Mouse (Mus musculus): ENCODE data around the gene Gfy.
"Not testable (repeated sequence)": the region's sequence is repeated elsewhere in the genome, so short reads cannot be mapped to it uniquely, and the experiment has no call there.

Gfy gene

DNA sequence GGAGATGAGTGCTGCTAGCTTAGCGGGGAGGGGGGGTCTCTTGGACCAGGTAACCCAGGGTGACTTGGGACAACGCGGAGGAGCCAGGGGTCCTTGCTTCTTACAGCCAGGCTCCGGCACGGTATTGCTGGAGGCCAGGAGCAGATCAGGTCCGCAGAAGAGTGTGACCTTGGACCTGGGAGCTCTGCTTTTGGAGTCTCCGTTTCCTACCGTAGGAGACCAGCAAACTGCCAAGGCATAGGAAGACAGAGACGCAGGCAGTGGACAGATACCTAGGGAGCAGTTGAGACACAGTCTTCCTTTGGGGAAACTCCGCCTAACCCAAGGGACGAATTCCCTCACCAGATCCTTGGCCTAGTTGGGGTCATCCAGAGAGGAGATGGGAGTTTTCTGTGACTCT lies 13.7 kb downstream of the Gfy start:
- no peak for DNase-seq

DNA sequence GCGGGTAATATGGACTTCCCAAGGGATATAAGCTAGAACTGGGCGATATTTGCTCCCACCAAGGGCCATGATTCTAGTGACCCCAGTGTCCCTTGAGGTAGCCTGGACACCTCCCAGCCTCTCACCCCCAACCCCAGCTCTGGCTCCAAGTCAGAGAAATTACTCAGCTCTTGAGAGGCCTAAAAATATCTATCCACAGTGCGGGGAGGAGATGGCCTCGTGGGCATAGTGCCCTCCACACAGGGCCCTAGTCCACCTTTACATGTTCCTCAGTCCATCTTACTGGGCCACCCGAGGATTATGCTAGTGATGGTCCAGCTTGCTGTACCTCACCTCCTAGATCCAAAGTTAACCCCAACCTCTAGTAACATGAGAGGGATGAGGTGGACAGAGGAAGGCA lies 14.5 kb downstream of the Gfy start:
- no peak for DNase-seq

DNA sequence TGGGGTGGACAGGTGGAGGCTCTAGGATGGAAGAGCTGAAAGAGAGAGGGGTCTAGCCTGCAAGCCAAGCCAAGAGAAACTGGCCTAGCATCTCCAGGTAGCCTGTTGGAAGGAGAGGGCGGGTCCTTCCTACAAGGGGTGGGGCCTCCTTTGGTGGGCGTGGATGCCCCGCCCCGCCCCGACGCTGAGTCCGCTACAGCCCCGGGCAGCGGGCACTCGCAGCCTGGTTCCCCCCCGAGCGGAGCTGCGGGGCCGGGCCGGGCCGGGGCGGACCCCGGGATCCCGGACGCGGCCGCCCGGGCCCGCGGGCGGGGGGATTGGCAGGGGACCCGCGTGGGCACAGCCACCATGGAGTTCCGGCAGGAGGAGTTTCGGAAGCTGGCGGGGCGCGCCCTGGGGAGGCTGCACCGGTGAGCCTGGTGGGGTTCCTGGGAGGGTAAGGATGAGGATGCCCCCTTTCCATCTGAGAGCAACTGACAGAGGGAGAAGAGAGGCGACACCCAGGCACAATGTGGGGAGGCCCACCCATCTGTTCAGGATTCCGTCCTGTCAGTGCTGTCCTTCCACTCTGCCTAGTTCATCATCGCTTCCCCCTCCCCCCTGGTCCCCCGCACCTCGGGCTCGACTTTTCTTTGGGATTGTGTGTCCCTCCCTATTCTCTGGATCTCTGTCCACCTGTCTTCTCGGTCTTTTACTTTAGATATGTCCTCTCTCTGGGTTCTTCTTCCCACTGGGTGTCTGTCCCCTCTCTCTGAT lies 15.5 kb downstream of the Gfy start, which contains the start of gene Slc17a7:
TSS of gene Slc17a7 (plus strand) at position 215 of the 756 bp plus-strand sequence.
- peak in 1 of 2 experiments; percentile 34 for DNase-seq

DNA sequence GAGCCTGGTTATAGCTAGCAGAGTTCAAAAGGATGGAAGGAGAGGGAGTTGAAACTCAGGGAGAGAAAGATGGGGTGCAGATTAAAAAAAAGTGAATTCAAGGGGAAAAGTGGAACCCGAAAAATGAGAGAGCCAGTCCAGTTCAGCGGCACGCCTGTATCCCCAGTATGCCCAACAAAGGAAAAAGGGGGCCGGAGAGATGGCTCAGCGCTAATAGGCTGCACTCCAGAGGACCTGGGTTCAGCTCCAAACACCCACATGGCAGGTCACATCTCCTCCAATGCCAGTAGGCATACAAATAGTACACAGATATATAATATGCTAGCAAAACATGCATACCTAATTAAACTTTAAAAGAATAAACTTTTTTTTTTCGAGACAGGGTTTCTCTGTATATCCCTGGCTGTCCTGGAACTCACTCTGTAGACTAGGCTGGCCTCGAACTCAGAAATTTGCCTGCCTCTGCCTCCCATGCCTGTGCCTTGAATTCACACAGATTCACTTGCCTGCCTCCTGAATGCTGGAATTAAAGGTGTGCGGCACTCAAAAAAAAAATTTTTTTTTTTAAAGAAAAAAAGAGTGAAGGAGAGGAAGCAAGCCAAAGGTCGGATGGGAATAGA lies 16.3 kb downstream of the Gfy start:
- DNase-seq: no peak

DNA sequence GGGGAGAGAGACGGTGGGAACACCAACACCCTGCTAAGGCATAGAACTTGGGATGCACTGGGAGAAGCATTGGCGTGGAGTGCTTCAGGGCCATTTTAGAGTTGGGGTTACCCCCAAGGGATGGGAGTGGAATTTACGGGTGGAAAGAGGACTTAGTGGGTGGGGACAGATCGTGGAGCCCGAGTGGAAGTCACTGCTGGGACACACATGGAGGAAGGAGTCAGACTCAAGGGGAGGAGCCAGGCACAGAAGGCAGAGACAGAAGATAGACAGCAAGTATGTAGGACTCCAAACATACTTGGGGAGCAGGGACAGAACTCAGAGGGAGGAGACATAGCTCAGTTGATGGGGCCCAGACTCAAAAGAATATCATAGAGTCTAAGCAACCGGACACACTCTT lies 16.8 kb downstream of the Gfy start:
- DNase-seq: no peak

DNA sequence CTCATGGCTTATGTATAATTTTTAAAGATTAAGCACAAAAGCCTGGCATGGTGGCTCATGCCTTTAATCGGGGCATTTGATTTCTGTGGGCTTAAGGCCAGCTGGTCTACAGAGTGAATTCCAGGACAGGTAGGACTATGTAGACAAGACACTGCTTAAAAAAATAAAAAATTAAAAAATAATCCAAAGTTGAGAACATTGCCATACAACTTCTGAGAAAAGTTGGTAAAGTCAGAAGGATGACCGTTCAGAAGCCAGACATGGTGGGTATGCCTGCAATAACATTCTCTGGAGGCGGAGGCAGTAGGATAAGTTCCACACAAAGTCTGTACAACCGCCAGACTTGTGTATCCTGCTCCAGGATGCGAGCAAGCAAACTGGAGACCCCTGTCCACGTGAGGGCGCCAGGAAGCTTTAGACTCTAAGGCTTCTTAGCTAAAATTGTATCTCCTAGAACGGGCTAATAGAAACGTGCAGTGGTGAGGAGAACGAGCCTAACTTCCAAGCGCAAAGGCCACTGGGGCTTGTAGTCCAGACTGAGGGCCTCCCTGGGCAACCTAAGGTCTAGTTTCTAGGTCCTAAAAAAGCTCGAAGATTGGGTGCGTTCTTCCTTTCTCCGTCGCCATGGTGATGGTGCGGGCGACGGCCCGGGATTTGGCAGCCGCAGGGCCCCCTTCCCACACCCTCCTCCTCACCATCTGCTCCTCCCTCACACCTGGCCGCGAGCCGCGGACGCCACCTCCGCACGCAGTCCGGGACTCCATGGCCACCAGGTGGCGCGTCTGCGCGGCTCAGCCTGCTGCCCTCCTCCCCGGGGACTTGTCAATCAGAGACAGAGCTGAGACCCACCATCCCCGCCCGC lies 17.5 kb downstream of the Gfy start:
- DNase-seq: peak; percentile 82 to 85

DNA sequence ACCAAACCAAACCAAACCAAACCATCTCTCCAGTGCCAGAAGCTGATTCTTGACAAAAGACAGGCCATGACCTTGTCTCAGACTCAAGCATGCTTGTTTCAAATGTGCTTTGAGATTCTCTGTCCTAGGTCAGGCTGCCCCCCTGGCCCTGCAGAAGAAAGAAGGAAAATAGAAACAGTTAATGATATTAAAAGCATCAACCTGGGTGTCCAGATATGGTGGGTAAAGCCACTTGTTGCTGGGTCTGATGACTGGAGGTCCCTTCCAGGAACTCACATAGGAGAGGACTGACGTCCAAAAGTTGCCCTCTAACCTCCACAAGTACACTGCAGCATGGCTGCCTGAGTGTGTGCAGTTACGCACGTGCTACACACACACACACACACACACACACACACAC lies 18.5 kb downstream of the Gfy start:
- DNase-seq: no peak

DNA sequence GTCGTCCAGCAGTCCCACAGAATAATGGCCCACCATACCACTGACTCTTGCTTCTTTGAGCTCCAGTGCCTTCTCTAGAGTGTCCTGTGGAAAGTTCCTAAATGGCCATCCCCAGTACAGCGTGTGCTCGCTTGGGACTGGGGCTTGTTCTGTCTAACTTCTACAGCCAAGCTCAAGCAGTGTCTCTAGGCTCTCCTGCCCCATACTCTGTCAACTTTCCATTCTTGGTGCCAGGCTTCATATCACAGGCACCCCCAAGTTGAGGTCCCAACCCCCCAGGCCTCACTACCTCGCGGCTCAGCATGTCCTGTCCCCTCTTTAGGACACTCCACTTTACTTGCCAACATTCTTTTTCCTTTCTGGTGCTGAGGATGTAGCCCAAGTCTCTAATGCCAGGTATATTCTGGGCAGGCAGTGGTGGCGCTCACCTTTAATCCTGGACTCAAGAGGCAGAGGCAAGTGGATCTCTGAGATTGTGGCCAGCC lies 19.0 kb downstream of the Gfy start:
- no peak for DNase-seq

DNA sequence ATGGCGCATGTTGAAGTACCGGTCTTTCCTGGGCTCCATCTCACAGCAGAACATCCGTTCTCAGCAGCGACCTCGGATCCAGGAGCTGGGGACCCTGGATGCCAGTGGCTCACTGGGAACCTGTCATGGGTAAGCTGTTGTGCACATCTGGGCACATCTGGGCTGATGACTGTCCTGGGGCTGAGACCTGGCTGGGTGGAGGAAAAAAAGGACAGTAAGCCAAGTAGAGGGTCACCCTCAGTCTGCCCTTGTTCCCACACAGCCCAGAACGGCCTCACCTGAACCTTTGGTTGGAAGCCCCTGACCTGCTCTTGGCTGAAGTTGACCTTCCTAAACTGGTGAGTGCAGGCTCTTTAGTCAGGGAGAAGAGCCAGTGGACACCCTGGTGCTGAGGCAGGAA lies 20.4 kb downstream of the Gfy start:
- DNase-seq: no peak

DNA sequence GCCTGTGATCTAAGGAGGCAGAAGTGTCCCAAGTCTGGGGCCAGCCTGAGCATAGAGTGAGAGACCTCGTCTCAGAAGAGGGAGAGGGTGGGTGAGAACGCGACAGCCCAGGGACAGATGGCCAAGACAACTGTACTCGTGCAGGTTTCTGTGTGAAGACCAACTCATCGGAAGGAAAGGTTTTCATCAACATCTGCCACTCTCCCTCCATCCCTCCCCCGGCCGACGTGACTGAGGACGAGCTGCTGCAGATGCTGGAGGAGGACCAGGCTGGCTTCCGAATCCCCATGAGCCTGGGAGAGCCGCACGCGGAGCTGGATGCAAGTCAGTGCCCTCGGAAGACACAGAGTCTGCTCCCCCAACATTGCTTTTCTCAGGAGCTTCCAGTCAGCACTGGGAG lies 21.9 kb downstream of the Gfy start:
- no peak for DNase-seq

DNA sequence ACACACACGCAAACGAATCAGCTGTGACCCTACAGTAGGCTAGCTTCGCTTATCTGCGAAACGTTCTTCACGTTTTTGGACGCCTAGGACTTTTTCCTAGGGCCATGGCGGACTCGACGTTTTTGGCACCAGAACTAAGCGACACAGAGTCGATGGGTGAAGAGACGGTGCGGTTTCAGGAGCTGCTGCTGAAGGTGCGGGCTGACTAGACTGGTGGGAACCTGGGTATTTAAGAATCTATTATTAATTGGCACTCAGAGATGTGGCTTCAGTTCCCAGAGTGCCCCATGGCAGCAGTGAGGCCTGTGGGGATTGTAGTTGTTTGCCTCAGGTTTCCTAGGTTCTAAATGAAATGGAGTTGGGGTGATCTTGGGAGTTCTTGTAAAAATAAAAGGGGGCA lies 23.2 kb downstream of the Gfy start:
- no peak for DNase-seq

DNA sequence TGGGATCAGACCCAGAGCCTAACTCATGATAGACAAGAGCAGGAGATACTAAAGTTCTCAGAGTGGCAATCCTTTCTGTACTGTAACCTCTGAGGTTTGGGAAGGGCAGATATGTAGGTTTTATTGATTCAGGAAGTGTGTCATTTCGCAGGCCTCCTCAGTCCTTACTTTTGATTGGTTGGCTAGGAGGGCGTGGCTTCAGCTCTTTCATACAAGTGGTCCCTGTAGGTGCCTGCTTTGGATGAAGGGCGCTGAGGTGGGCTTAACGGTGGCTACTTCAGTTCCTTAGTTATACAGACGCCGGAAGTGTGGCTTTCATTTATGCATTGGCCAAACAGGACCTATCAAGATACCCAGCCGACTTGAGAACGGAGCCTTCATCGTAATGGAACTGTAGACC lies 23.8 kb downstream of the Gfy start:
- DNase-seq: no peak

DNA sequence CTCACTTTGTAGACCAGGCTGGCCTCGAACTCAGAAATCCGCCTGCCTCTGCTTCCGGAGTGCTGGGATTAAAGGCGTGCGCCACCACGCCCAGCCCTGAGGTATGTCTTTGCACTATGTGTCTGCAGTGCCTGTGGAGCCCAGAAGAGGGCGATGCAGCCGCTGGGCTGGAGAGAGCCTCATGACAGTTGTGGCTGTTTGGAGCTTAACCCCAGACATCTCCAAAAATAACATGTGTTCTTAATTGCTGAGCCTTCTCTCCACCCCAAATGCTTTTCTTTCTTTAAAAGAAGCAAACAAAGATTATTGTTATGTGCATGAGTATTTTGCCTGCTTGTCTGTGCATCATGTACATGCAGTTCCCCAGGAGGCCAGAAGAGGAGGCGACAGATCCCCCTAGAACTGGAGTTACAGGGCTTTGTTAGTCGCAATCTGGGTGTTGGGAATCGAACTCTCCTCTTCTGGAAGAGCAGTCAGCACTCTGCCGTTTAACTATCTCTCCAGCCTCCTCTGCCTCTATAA lies 24.3 kb downstream of the Gfy start:
- peak; percentile 57 to 65 for DNase-seq

DNA sequence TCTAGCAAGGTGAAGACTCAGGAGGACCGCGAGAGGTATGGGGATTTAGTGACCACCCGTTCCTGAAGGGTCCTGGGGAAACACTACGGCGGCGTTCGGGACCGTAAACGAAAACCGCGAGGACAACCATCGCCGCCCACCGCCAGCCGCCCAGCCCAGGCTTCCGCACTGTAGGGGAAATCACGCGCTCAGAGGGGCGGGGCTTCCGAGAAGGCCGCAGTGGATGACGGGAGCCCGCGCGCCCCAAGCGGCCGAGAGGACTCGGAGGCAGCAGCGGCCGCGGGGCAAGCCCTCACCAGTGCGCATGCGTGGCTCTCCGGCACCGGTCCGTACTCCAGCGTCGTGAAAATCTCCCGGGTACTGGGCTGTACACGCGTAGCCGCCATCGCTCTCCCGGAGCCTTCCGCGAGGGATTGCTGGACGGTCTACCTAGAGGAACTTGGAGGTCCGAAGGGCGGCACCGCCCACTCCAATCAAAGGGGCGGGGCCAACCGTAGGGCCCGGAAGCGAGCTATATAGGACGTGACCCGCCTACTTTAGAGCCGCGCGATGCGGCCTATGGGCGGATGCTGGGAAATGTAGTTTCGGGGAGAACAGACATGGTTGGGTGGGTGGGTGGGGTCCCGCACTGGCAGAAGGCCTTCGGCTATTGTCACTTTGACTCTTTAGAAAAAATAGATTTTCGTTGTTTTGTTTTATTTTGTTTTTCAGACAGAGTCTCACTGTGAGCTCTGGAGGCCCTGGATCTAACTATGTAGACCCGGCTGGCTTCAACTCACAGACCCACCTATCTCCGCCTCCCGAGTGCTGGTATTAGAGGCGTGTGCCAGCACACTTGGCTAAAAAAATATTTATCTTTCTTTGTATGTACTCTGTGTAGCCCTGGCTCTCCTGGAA lies 25.0 kb downstream of the Gfy start, which contains the start of the genes Pih1d1 and Aldh16a1:
TSS of gene Pih1d1 (plus strand) at position 208 of the 897 bp plus-strand sequence.
TSS of gene Aldh16a1 (minus strand) at position 489 of the 897 bp plus-strand sequence.
- DNase-seq: peak; percentile 96 to 98

DNA sequence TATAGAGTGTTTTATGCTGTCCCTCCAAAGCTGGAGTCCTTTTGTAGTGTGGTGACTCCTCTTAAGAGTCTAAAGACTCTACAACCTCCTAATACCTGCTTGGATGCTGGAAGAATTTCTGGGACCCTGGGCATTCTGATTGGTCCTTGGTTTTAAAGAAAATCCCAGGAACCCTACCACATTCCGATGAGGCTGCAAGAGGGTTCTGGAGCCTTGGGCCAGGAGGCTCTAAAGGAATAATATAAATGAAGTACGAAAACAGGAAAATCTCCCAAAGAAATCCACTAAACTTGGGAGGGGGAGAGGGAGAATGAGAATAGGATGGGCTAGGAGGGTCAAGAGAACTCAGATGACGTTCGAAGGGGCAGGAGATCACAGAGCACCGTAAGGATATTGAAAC lies 25.8 kb downstream of the Gfy start:
- no peak for DNase-seq

DNA sequence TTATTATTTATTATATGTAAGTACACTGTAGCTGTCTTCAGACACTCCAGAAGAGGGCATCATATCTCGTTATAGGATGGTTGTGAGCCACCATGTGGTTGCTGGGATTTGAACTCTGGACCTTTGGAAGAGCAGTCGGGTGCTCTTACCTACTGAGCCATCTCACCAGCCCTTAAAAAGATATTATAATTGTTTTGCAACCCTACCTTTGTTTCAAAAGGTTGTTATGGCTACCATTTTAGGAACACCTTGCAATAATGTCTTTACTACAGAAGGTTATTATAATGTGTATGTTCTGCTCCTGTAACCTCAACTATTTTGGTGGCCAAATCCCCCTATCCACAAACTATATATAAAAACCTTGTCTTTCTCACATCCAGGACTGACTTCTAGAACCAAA lies 26.3 kb downstream of the Gfy start:
- not testable (repeated sequence) for DNase-seq

DNA sequence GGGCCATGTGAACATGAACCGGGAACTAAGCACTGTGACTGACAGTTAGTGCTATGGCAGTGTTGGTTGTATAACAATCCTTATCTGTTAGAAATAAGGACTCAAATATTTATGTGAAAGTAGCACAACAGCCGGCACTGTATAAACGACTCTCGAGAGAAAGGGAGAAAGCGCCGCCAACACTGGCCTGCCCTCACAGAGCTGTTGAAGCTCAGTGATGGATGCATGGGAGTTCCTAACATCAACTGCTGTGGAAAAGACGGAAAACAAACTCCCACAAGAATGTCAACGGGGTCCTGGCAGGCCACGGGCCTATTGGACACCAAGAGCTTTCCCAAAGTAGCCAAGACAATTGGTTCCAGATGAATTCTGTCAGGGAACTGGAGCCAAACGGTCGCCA lies 28.1 kb downstream of the Gfy start:
- peak in 1 of 2 experiments; percentile 47 for DNase-seq

DNA sequence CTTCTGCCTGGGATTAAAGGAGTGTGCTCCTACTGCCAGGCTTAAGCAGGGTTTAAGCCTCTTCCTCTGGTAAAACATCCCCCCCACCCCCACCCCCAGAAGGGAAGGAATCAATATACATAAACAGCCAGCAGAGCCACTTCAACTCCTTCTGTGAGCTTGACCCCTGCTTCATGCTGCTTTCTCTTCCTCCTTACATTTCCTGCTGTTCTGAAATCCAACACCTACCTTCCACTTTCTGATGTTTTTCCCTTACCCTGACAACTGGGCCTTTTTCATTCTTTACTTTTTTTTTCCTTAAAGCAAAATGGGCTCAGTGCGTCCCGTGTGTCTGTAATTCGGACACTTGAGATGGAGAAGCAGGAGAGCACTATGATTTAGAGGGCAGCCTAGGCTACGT lies 29.0 kb downstream of the Gfy start:
- DNase-seq: no peak

DNA sequence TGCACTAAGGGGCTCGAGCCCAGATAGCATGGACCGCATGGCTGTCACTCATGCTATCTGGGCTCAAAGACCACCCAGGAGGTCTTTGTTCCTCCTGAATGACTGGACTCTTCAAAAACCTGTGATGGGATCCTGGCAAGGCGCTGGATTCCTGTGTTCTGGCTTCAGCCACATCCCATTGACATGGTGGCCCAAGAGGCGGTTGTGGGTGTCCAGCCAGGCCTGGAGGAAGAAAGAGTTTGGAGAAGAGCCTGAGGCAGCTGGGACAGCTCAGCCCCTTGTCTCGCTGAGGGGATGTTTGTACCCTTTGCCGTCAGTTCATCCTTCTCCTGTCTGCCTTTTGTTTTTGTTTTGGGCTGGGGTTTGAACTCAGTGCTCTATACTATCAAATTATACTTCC lies 29.8 kb downstream of the Gfy start:
- no peak for DNase-seq

DNA sequence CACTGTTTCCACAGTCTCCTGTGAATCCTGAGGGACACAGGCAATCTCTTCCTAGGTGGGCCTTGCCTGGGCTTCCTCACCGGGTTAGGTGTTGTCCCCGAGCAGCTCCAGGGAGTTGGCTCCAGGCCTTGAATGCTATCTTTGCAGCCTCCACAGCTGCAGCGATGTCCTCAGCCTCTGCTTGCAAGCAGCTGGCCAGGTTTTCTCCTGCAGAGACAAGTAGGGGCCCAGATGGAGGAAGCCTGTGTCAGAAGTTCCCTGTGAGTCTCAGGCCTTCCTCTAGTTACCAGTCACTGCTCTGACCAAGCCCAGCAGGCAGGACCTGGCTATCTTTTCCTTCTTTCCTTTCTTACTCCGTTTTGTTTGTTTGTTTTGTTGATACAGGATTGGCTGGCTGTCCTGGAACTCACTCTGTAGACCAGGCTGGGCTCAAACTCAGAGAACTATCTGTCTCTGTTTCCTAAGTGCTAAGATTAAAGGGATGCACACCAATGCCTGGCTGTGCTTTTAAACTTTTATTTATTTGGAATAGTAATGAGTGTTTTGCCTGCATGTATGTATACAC lies 30.8 kb downstream of the Gfy start:
- DNase-seq: no peak

DNA sequence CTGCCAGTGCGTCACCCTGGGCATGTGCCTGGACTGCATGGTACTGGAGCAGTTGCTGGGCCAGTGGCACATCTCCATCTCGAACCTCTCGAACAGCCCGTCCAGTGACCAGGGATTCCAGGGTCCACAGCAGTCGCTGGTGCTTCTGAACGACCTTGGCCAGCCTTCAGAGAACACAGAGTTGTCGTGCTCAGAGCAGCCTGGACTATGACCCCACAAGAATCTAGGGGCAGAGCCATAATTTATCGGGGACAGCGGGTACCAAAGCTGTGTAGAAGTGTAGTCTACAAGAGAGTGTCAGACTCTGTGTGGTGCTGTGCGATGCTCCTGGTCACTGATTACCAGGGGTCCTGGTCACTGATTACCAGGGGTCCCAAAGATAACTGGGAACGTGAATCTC lies 31.5 kb downstream of the Gfy start:
- DNase-seq: peak; percentile 52 to 57

DNA sequence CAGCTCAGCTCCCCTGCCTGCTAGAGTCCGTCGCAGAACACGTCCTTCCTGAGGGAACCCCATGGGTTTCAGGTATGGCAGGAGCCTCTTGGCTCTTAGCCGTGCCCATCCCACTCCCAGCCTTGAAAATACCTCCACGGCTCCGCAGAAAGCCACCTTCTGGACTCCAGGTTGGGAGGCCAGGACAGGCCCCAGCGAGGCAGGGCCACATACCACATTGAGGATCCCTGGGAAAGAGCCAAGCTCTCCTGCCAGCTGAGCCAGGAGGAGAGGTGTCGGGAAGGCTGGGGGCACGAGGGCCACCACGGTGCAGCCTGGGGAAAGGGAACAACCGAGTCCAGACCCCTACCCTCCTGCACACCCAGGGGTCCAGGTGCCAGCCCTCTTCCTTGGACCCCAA lies 32.1 kb downstream of the Gfy start:
- peak; percentile 44 to 64 for DNase-seq

Data from kidney, adult 8-10 months (tissue).